12 mouse cellular contexts compared by ENCODE assay signal in the genomic region with DNA sequence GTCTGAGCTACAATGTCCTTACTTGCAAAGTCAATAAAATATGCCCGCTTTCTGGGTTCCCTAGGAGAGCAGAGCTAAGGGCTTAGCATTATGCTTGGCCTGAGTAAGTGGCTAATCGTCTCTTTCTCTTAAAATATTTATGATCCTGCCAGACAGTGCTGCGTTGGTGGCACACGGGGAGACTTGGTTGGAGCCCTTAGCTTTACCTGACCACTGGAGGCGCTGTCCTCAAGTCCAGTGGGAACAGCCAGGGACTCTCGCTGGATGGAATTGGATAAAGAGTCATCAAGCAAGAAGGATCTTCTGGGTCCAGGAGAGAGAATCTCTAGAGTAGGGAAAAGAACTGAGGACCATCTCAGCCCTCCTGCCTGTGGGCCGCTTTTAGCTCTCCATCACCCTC. TPM values are rescaled to one million over a fixed set of nuclear protein-coding genes. Genes with fewer than 3 reads are reported as not detected.
A peak's percentile ranks its signal among the peaks of the same experiment; 100 is the strongest.
DNase-seq lines count a peak whose midpoint lies in the region; ATAC-seq and TF ChIP-seq lines count a peak whose summit lies in the region.
"Had no signal": no experiment of that assay in that cellular context is flagged by ENCODE, and none has a peak within 500 bp of the region (broad histone marks: within the 10 kb centered on the region; RNA-seq: fewer than 3 reads in every experiment).

No protein-coding gene starts in this region.

- ATAC-seq in CD4-positive, CD25-positive, alpha-beta regulatory T cell, adult 4 months: no peak

- DNase-seq in CD4-positive, CD25-positive, alpha-beta regulatory T cell, adult 2 months (ENCODE audit: low read depth, low spot score): peak; percentile 21
- DNase-seq in left cerebral cortex, adult 2 months (ENCODE audit: extremely low spot score in 1 of 2, low spot score in 2 of 2): no peak
- DNase-seq in left cerebral cortex, adult 11 months (ENCODE audit: low spot score): no peak
- peak; percentile 14 for DNase-seq in MN1 (ENCODE audit: low spot score)
- DNase-seq in kidney, postnatal 4 days: peak; percentile 51 to 64
- DNase-seq in frontal cortex, postnatal 36 days (ENCODE audit: low spot score in 2 of 2): no peak
- DNase-seq in thymus, postnatal 36 days: no peak

- H3K27ac ChIP-seq in left cerebral cortex, adult 2 months: no peak overlapping the region
- H3K27ac ChIP-seq: heart, embryonic 15.5 days had no signal

- no peak overlapping the region for H3K4me3 ChIP-seq in left cerebral cortex, adult 2 months
- H3K4me3 ChIP-seq: heart, embryonic 15.5 days; neural tube, embryonic 13.5 days had no signal

- intact Hi-C loops in left cerebral cortex, adult 2 months (cut with DNase I): no loop called here

- TF ChIP-seq CTCF in left cerebral cortex, adult 2 months (IDR thresholded peaks at IDR 0.05): peak; percentile 51

RNA-seq across cellular contexts. Expression of gene 4931429L15Rik, which starts 10.7 kb away (rescaled TPM):
- not detected for polyA plus RNA-seq in CD4-positive, CD25-positive, alpha-beta regulatory T cell, adult 4 months (2017; shearing (Covaris generic))
- not detected for total RNA-seq in left cerebral cortex, adult 2 months (2021)
- polyA plus RNA-seq: heart, embryonic 15.5 days; neural tube, embryonic 13.5 days; stomach, embryonic 14.5 days had no signal

RNA-seq across cellular contexts. Expression of gene Bud13, which starts 26.3 kb away (rescaled TPM):
- 10 to 100 TPM; 19.1 to 24.3 TPM for polyA plus RNA-seq in CD4-positive, CD25-positive, alpha-beta regulatory T cell, adult 4 months (2017; shearing (Covaris generic))
- 10 to 100 TPM; 10.4 to 11.0 TPM for total RNA-seq in left cerebral cortex, adult 2 months (2021)

RNA-seq across cellular contexts. Expression of gene Zpr1, which starts 36.3 kb away (rescaled TPM):
- polyA plus RNA-seq in CD4-positive, CD25-positive, alpha-beta regulatory T cell, adult 4 months (2017; shearing (Covaris generic)): 10 to 100 TPM; 31.1 to 40.8 TPM
- total RNA-seq in left cerebral cortex, adult 2 months (2021): 10 to 100 TPM; 38.6 to 38.9 TPM

RNA-seq across cellular contexts. Expression of gene Apoa5, which starts 40.7 kb away (rescaled TPM):
- not detected for polyA plus RNA-seq in CD4-positive, CD25-positive, alpha-beta regulatory T cell, adult 4 months (2017; shearing (Covaris generic))
- total RNA-seq in left cerebral cortex, adult 2 months (2021): not detected
- total RNA-seq: left cerebral cortex, postnatal 36 days had no signal
- polyA plus RNA-seq: heart, embryonic 15.5 days; neural tube, embryonic 13.5 days; stomach, embryonic 14.5 days had no signal

Comparison
In these comparisons a context has a peak if more than half of its experiments do, and no peak if none do; other contexts are left out.
1. DNase-seq: peak in CD4-positive, CD25-positive, alpha-beta regulatory T cell, adult 2 months (single experiment), MN1 (single experiment) and kidney, postnatal 4 days (2 of 2); none in left cerebral cortex, adult 2 months (0 of 2), left cerebral cortex, adult 11 months (single experiment), frontal cortex, postnatal 36 days (0 of 2) and thymus, postnatal 36 days (0 of 2).